Mouse (Mus musculus) layer of hippocampus, adult 8-10 months (tissue): ENCODE data around the gene Nfix. TPM values are rescaled to one million over a fixed set of nuclear protein-coding genes. Genes with fewer than 3 reads are reported as not detected.

ENCODE experiments used
- DNase-seq, 2 experiments: peaks; one replicate each; pipeline ENCODE4 v3.0.0; 2022; ENCODE audit warnings: low spot score in 2 of 2
- total RNA-seq, 4 experiments: library from RNA; stranded (reverse); gene quantifications; 2 replicates each; pipeline ENCODE4 v1.2.4; 2022

Gene Nfix
- total RNA-seq, 4 experiments from 2014 or later: 453 to 552 (median 494) TPM

DNA sequence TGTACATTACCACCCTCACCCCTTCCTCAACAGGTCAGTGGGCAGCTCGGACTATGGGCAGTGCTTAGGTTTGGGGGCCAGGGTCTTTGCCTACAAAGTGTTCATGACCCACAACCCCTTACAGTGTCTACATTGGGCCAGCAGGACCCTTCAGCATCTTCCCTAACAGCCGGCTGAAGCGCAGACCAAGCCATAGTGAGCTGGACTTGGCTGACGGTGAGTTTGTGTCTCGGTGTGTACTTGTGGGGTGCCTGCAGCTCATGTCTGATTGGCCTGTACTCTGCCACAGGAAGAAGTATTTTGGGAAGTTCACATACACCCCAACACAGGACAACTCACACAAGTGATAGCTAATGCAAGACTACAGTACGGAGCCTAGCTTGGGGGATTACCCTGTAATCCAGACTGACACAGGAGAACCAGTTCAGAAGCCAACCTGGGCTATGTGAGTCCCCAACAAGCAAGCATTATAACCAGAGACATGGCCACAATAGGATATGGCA, 97.1 kb downstream of the Nfix start:
- peak in 1 of 2 experiments; percentile 9 for DNase-seq

DNA sequence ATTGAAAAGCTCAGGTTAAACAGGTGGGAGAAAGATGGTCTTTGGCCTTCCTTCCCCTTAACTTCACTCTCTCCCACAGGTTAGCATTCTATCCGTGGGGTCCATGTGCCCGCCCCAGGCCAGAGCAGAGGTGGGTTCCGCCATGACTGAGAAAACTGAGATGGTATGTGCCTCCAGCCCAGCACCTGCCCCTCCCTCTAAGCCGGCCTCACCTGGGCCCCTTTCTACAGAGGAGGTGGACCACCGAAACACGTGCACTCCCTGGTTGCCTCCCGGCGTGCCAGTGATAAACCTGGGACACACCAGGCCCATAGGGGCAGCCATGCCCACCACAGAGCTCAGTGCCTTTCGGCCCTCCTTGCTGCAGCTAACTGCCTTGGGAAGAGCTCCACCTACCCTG, 97.6 kb downstream of the Nfix start:
- DNase-seq: no peak

GRCm38 (mm10) chr8:84700941-84701911, 98.9 kb downstream of the Nfix start, which contains the start of gene Lyl1:
Gene Lyl1, plus strand, starts transcription at chr8:84701457.
- DNase-seq: no peak

- no peak for DNase-seq
Observed at GRCm38 (mm10) chr8:84700526-84700925, 99.6 kb downstream of the Nfix start.

DNA sequence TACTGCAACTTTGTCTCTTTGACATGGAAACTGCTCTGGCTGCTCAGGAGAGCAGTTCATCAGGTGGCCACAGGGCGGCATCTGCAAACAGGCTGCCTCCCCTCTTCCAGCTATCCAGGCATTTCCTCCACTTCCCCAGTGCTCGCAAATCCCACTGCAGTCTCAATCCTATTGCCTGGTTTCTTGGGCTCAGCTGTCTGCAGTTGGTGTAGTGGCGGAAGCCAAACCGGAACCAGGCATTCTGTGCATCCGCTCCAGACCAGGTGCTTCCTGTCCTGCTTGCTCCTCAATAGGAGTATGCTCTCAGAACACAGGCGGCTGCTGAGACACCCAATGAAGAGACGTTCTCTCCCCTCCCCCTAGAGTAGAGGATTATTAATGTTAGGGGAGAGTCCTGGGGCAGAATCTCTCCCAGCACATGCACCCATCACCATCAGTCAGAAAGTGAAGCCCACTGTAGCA, 100.3 kb downstream of the Nfix start:
- peak in 1 of 2 experiments; percentile 72 for DNase-seq

DNA sequence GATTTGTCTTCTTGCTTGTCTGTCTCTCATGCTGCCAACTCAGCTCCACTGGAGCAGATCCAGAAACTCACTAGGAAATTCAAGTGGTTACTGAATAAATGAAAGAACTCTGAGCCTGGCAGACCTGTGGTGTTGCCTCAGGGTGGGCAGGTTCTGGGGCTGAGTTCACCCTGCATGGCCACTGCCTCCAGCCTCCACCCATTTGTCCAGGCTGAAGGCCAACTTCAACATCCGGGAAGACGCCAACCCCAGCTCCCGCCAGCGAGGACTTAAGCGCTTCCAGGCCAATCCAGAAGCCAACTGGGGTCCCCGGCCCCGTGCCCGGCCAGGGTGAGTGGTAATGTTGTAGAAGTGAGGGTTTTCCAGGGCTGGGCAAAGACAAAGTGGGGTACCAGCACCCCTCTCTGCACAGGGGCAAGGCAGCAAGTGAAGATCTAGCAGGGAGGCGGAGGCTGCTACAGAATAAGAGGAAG, 101.2 kb downstream of the Nfix start:
- no peak for DNase-seq

DNA sequence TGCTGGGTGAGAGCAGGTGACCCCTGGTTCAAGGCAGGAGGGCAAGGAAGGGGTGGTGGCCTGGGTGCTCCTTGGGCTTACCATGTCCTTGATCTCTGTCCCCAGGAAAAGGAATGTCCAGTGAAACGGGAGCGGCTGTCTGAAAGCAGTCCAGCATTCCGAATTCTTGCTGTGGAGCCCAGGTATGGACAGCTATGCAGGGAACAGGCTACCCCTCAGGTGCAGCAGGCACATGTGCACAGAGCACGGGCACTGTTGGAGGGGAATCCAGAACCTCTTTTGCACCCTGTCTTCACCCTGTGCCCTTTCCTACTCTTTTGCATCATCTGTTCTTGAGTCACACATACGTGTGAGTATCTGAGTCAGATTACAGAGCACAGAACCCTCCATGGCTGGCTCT, 101.9 kb downstream of the Nfix start:
- no peak for DNase-seq

DNA sequence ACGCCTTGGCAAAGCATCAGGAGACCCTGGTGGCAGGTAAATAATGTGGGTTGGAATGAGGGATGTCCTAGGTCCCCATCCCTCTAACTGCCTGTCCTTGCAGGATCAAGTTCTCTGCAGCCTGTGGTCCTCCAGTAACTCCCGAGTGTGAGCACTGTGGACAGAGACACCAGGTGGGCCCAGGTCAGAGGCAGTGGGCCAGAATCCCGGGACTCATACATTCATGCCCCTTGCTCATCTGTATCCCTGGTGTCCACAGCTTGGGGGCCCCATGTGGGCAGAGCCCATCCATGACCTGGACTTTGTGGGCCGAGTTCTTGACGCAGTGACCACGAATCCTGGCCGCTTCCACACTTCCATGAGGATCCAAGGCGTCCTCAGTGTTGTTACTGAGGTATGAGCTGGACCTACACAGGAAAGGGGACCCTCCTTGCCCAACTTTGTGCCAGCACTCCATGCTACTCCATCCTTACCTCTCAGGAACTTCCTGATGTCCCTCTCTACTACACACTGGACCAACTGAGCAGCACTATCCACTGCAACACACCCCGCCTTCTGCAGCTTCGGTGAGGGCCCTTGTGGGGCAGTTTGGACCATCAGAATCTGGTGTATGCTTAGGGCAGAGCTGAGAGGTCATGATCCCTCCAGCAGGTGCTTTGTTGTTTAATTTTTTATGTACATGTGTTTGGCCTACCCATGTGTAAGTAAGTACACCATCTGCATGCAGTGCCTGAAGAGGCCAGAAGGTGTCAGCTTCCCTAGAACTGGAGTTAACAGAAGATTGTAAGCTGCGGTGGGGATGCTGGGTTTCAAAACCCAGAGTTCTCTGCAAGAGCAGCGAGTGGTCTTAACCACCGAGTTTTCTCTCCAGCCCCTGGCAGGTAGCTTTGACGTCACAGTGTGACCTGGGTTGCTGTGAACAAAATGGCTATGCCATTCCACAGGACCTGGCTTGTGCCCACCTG, 102.7 kb downstream of the Nfix start:
- no peak for DNase-seq

- no peak for DNase-seq
Observed at GRCm38 (mm10) chr8:84695140-84695539, 105.0 kb downstream of the Nfix start.

DNA sequence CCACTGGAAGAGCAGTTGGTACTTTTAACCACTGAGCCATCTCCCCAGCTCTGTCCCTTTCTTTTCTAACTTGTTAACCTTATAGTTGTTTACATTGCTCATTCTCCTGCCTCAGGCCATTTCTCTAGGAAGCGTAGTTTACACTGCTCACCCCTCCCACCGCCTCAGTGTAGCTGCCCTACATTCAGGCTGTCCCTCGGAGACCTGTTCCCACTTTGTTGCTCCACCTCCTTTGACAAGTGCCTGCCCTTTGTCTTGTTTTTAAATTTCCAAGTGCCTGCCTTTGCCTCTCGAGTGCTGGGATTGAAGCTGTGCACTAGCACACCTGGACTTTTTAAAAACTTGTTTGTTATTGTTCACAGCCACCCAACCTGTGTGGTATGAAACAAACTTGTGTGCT, 106.8 kb downstream of the Nfix start:
- DNase-seq: no peak

- peak; percentile 87 to 92 for DNase-seq
Observed at GRCm38 (mm10) chr8:84689091-84689915, 110.8 kb downstream of the Nfix start.

DNA sequence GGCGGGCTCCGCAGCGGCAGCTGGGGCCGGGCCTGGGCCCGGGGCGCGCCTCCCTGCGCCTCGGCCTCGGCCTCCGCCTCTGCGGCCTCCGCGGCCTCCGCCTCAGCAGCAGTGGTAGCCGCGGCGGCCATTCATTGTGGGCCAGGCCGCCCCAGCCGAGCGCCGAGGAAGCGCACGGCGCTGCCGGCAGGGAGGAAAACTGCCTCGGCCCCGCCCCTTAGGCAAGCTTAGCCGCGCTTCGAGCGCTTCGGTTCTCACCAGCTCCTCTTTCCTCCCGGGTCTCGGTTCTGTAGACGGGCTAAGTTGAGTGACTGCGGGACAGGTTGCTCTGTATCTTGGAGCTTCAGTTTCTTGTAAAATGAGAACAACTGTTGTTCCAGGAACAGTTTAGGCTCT, 112.4 kb downstream of the Nfix start, which contains the start of gene Nacc1:
Gene Nacc1 (minus strand): TSS at position 158 of the 396 bp plus-strand sequence.
- DNase-seq: peak in 1 of 2 experiments; percentile 78

DNA sequence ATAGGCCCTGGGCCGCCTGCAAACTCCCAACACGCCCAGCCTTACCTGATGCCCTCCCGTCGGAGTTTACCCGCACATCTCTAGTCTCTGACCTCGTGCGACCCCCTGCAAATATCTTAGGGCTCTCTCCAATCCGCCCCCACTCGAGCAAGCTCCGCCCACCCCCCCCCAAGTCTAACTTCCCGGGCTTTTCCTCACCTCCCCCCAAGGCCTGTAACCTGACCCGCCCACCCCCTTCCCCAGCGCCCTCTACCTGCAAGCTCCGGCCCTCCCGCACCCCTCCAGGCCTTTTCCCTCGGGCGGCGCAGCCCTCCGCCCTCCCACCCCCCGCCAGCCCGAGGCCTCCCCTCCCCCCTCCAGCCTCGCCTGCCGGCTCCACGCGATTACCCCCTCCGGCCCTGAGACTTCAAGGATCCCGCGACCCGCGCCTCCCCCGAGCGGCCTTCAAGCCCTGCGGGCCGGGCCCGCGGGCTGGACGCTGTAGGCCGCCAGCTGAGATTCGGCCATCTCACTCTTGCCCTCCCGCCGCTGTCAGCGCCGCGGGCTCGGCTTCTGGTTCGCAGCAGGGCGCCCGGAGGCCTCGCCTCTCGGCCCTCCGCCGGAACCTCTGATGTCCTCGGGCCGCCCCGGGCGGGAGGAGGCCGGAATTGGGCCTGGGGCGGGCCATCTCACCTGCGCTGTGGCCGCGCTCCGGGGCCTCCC, 113.0 kb downstream of the Nfix start:
- no peak for DNase-seq

DNA sequence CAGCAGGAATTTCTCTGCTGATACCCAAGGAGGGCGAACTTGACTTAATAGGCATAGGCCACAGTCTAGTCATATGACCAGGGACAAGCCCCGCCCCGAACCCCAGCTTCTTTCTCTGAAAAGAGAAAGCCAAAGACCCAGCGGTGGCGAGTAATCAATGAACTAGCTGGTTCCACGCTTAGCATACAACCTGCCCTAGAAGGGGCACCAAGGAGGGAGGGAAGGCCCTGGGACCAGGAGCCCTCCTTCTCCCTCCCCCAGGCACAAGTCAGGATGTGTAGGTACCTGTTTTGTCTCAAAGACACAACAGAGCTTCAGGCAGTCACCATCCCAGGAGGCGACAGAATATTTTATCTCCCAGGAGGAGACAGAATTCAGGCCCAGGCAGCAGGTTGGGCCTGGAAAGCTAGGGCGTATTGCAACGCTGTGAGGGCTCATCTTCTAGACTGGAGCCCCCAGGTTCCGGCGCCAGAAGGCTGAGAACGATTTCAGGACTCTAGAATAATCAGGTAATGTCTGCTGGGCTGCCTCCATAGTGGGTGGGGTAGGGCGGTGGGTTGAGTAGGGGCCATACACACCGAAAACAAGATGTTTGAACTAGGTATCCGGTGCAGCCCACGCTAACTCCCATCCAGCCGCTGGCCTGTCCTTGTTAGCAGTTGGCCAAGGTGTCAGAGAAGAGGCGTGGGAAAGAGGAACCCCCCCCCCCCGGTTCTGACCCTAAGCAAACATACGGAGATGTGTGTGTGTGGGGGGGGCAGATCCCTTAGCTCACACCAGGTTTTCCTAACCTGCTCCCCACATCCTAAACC, 113.7 kb downstream of the Nfix start, which contains the start of gene Trmt1:
Gene Trmt1 (plus strand): TSS at position 117 of the 812 bp plus-strand sequence.
- no peak for DNase-seq

DNA sequence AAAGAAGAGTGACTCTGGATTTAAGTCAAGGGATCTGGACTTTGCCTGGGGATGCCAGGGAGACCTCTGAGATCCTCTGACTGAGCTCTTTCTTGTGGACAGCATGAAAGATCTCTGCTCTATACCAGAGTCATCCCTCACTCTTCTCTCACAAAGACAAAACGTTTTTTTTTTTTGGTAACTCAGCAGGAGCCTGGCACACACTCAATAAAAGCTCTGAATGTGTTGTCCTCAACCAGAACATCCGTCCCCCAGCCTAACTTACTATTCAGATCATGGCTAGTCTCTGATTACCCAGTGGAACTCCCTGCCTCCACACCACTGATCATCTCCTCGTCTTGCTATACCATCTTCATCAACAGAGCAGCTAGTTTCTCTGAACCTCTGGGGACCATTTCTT, 115.6 kb downstream of the Nfix start:
- no peak for DNase-seq

GRCm38 (mm10) chr8:84682257-84682656, 117.9 kb downstream of the Nfix start:
- no peak for DNase-seq

GRCm38 (mm10) chr8:84681476-84681875, 118.7 kb downstream of the Nfix start:
- DNase-seq: no peak

GRCm38 (mm10) chr8:84677305-84677704, 122.8 kb downstream of the Nfix start:
- DNase-seq: no peak
